Mouse (Mus musculus) C2C12 (cell line): ENCODE measurements around the gene Rsl24d1. TPM values are rescaled to one million over a fixed set of nuclear protein-coding genes. Genes with fewer than 3 reads are reported as not detected.

Source experiments
- H3K27me3 ChIP-seq: one replicate; pipeline ENCODE4 v1.6.1; 2011; ENCODE audit not compliant: control insufficient read depth, insufficient read depth, insufficient read length
- H3K36me3 ChIP-seq: one replicate; pipeline ENCODE4 v1.6.1; 2011; ENCODE audit not compliant: control insufficient read depth, insufficient read depth
- H3K4me3 ChIP-seq: one replicate; pipeline ENCODE4 v1.5.1; 2011; ENCODE audit warnings: mild to moderate bottlenecking, control low read depth; ENCODE audit not compliant: poor library complexity, insufficient read depth, severe bottlenecking
- H3K79me2 ChIP-seq: one replicate; pipeline ENCODE4 v1.6.1; 2011; ENCODE audit not compliant: control insufficient read depth, insufficient read depth
- H3K79me3 ChIP-seq: one replicate; pipeline ENCODE4 v1.6.1; 2011; ENCODE audit warnings: low read depth, control low read depth
- H3ac ChIP-seq: one replicate; pipeline ENCODE3; 2011; ENCODE audit warnings: low read depth; ENCODE audit not compliant: control insufficient read depth, insufficient read length
- CEBPB ChIP-seq: IDR thresholded peaks from one replicate; pipeline ENCODE4 v1.6.1; 2011; ENCODE audit warnings: low read depth, mild to moderate bottlenecking, control low read depth, moderate library complexity
- CTCF ChIP-seq: IDR thresholded peaks from one replicate; pipeline ENCODE4 v1.5.1; 2011; ENCODE audit not compliant: control insufficient read depth, insufficient read depth, insufficient read length
- FOSL1 ChIP-seq: IDR thresholded peaks from one replicate; pipeline ENCODE4 v1.8.0; 2011; ENCODE audit warnings: mild to moderate bottlenecking, low read length; ENCODE audit not compliant: poor library complexity, insufficient read depth, severe bottlenecking
- MAX ChIP-seq: IDR thresholded peaks from one replicate; pipeline ENCODE4 v1.6.1; 2011; ENCODE audit warnings: mild to moderate bottlenecking, control low read depth
- MYOD1 ChIP-seq: IDR thresholded peaks from one replicate; pipeline ENCODE4 v1.6.1; 2011; ENCODE audit warnings: low read depth; ENCODE audit not compliant: control insufficient read depth, insufficient read length
- MYOG ChIP-seq: IDR thresholded peaks from one replicate; pipeline ENCODE4 v1.6.1; 2011; ENCODE audit not compliant: control insufficient read depth, insufficient read length; ENCODE audit errors: extremely low read depth
- USF1 ChIP-seq: IDR thresholded peaks from one replicate; pipeline ENCODE4 v1.6.1; 2011; ENCODE audit warnings: low read depth, mild to moderate bottlenecking, control low read depth, moderate library complexity
- polyA plus RNA-seq: library from polyadenylated mRNA; unstranded; fragments of >200 nt; fragmentation: generic; extraction: Trizol; gene quantifications from one replicate; pipeline ENCODE4 v1.2.1, GENCODE M21; 2012; ENCODE audit warnings: missing spikeins

Gene Rsl24d1
- polyA plus RNA-seq, 1 experiment = 62.5 TPM

GRCm38 (mm10) chr9:73157968-73158367, 44.7 kb downstream of the Rsl24d1 start:
- H3K79me2 ChIP-seq = no peaks in the 10 kb centered on the region
- no peaks in the 10 kb centered on the region for H3K79me3 ChIP-seq
- H3ac ChIP-seq = no peak overlapping the region
- no peak for TF ChIP-seq FOSL1
- TF ChIP-seq MYOG = no peak
- TF ChIP-seq MAX = no peak
- no peak for TF ChIP-seq CEBPB
- TF ChIP-seq USF1 = no peak
- TF ChIP-seq MYOD1 = no peak
- no peak for TF ChIP-seq CTCF
- H3K36me3 ChIP-seq = no peaks in the 10 kb centered on the region
- no peaks in the 10 kb centered on the region for H3K27me3 ChIP-seq
- no peak overlapping the region for H3K4me3 ChIP-seq

- no peak overlapping the region for H3ac ChIP-seq
- no peaks in the 10 kb centered on the region for H3K79me3 ChIP-seq
- H3K27me3 ChIP-seq = no peaks in the 10 kb centered on the region
- no peaks in the 10 kb centered on the region for H3K36me3 ChIP-seq
- no peak for TF ChIP-seq MAX
- no peak for TF ChIP-seq CTCF
- TF ChIP-seq FOSL1 = no peak
- no peak for TF ChIP-seq MYOG
- TF ChIP-seq CEBPB = no peak
- TF ChIP-seq MYOD1 = no peak
- TF ChIP-seq USF1 = no peak
- H3K79me2 ChIP-seq = no peaks in the 10 kb centered on the region
- H3K4me3 ChIP-seq = no peak overlapping the region
Observed at GRCm38 (mm10) chr9:73159265-73159664, 46.0 kb downstream of the Rsl24d1 start.

DNA sequence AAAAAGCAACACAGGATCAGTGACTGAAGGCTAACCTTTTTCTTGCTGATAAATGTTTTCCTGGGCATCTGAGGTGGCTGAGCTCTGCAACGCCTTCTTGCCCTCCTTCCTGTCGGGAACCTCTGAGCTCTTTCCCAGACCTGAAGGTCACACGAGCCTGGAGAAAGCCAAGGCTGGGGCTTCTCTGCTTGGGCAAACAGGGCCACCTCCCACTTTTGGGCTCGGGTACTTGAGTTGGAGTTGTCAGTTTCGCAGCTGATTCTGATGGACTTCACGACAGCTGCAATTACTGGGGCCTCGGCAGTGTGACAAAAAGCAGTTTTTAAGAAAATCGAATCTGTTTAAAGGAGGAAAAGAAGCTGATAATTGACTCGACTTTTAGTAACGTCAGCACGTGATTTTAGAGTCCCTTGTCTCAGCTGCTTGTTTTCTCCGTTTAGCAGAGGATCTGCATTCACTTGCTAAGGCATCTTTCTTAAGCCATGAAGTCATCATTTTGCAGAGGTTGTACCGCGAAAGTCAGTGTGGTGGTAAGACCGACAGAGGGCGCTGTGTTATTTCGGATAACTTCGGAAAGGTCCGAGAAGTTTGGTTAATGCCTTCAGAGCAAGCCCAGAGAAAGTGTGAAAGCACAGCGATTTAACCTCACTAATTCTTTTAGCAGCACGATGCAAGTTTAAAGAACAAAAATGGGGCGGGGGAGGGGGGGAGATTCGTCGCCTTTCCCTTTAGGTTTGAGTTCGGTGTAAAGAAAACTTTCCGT, 49.5 kb downstream of the Rsl24d1 start:
- no peak for TF ChIP-seq CEBPB
- peak; percentile 9 for TF ChIP-seq CTCF
- no peak for TF ChIP-seq MYOD1
- no peak for TF ChIP-seq USF1
- TF ChIP-seq MAX = no peak
- H3K79me3 ChIP-seq = no peaks in the 10 kb centered on the region
- no peaks in the 10 kb centered on the region for H3K79me2 ChIP-seq
- no peaks in the 10 kb centered on the region for H3K36me3 ChIP-seq
- no peak overlapping the region for H3ac ChIP-seq
- no peaks in the 10 kb centered on the region for H3K27me3 ChIP-seq
- H3K4me3 ChIP-seq = no peak overlapping the region

DNA sequence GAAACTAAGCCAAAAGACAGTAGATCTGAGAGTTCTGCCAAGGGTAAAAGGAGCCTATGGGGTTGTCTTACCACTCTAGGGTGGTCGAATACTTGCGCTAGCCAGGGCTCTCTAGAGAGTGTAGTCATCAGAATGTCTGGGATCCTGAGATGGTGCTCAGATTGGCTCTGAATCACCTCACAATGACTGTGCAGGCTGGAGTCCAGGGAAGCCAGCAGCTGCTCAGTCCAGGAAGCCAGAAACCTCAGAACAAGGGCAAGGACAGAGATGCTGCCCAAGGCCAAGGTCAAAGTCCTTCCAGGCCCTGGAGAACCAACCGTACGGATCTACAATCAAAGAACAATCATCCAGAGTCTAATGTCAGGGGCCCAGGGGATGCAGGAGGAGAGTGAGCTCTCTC, 52.4 kb downstream of the Rsl24d1 start:
- Histone ChIP-seq H3K36me3 (no peaks in the 10 kb centered on the region), H3K79me3 (no peaks in the 10 kb centered on the region), H3K27me3 (no peaks in the 10 kb centered on the region), H3K79me2 (no peaks in the 10 kb centered on the region), H3ac (no peak overlapping the region), H3K4me3 (no peak overlapping the region)
- TF ChIP-seq CTCF (no peak), CEBPB (no peak), MYOD1 (no peak), MYOG (no peak), MAX (no peak), USF1 (no peak), FOSL1 (no peak)

Other genes starting within 250 kb of the Rsl24d1 start
- gene Pygo1, start 187.8 kb upstream of the Rsl24d1 start, polyA plus RNA-seq = 0.04 TPM
- gene Dyx1c1, start 154.6 kb upstream of the Rsl24d1 start, polyA plus RNA-seq = 0.02 TPM
- not detected for gene Gm44503, start 154.6 kb upstream of the Rsl24d1 start, polyA plus RNA-seq
- gene Ccpg1os, start 128.0 kb upstream of the Rsl24d1 start, polyA plus RNA-seq = 1.8 TPM
- 3.5 TPM for gene Ccpg1, start 128.0 kb upstream of the Rsl24d1 start, polyA plus RNA-seq
- gene Pigb, start 73.0 kb upstream of the Rsl24d1 start, polyA plus RNA-seq = 5.9 TPM
- 0.06 TPM for gene Rab27a, start 68.6 kb upstream of the Rsl24d1 start, polyA plus RNA-seq
- not detected for gene Khdc3, start 11.6 kb upstream of the Rsl24d1 start, polyA plus RNA-seq
- gene Gm20509, start 11.0 kb upstream of the Rsl24d1 start, polyA plus RNA-seq = not detected